Mouse (Mus musculus) myocyte (in vitro differentiated cells): Measurements from ENCODE around the gene Dcbld2. TPM values are rescaled to one million over a fixed set of nuclear protein-coding genes. Genes with fewer than 3 reads are reported as not detected.

Source experiments
- H3K27me3 ChIP-seq: one replicate; pipeline ENCODE4 v1.6.1; 2011; ENCODE audit not compliant: control insufficient read depth, insufficient read depth, insufficient read length
- H3K36me3 ChIP-seq: one replicate; pipeline ENCODE4 v1.6.1; 2011; ENCODE audit not compliant: control insufficient read depth, insufficient read depth
- H3K4me2 ChIP-seq: one replicate; pipeline ENCODE4 v1.6.1; 2011; ENCODE audit warnings: low read depth, control low read depth
- H3K4me3 ChIP-seq: one replicate; pipeline ENCODE4 v1.5.1; 2011; ENCODE audit warnings: mild to moderate bottlenecking, control low read depth, moderate library complexity
- H3K79me2 ChIP-seq: one replicate; pipeline ENCODE4 v1.6.1; 2011; ENCODE audit not compliant: control insufficient read depth, insufficient read depth
- H3ac ChIP-seq: one replicate; pipeline ENCODE4 v1.6.1; 2011; ENCODE audit not compliant: control insufficient read depth, insufficient read length
- CEBPB ChIP-seq: IDR thresholded peaks from 2 replicates; pipeline ENCODE4 v1.6.1; 2011; ENCODE audit warnings: mild to moderate bottlenecking, moderate library complexity; ENCODE audit not compliant: poor library complexity, insufficient read depth, severe bottlenecking
- E2F4 ChIP-seq: IDR thresholded peaks from one replicate; pipeline ENCODE4 v1.6.1; 2011; ENCODE audit warnings: mild to moderate bottlenecking, control low read depth, moderate library complexity; ENCODE audit not compliant: insufficient read depth
- MAX ChIP-seq: IDR thresholded peaks from one replicate; pipeline ENCODE4 v1.6.1; 2011; ENCODE audit warnings: low read depth, mild to moderate bottlenecking, control low read depth
- MYOD1 ChIP-seq, 3 experiments: IDR thresholded peaks; one replicate each; pipeline ENCODE4 v1.6.1; 2011; ENCODE audit warnings: control low read depth in 2 of 3, low read depth in 2 of 3, mild to moderate bottlenecking in 2 of 3, moderate library complexity in 1 of 3; ENCODE audit not compliant: insufficient read length in 2 of 3, control insufficient read depth in 1 of 3
- MYOG ChIP-seq, 3 experiments: IDR thresholded peaks; one replicate each; pipeline ENCODE4 v1.6.1; 2011; ENCODE audit warnings: control low read depth in 2 of 3, low read depth in 2 of 3, mild to moderate bottlenecking in 2 of 3; ENCODE audit not compliant: insufficient read length in 2 of 3, control insufficient read depth in 1 of 3, insufficient read depth in 1 of 3
- POLR2A ChIP-seq: IDR thresholded peaks from one replicate; pipeline ENCODE4 v1.6.1; 2011; ENCODE audit warnings: low read depth, mild to moderate bottlenecking, control low read depth, moderate library complexity; ENCODE audit not compliant: insufficient read length
- POLR2AphosphoS2 ChIP-seq: IDR thresholded peaks from one replicate; pipeline ENCODE4 v1.6.1; 2011; ENCODE audit warnings: low read depth, control low read depth; ENCODE audit not compliant: insufficient read length
- REST ChIP-seq: IDR thresholded peaks from one replicate; pipeline ENCODE4 v1.6.1; 2011; ENCODE audit warnings: mild to moderate bottlenecking, control low read depth, moderate library complexity; ENCODE audit not compliant: insufficient read depth, insufficient read length
- SRF ChIP-seq: IDR thresholded peaks from one replicate; pipeline ENCODE4 v1.6.1; 2011; ENCODE audit warnings: low read depth; ENCODE audit not compliant: control insufficient read depth, insufficient read length
- TCF12 ChIP-seq: IDR thresholded peaks from one replicate; pipeline ENCODE4 v1.6.1; 2011; ENCODE audit warnings: mild to moderate bottlenecking, control low read depth; ENCODE audit not compliant: poor library complexity, insufficient read depth, severe bottlenecking
- TCF3 ChIP-seq: IDR thresholded peaks from one replicate; pipeline ENCODE4 v1.6.1; 2011; ENCODE audit warnings: low read depth, control low read depth; ENCODE audit not compliant: insufficient read length
- USF1 ChIP-seq: IDR thresholded peaks from one replicate; pipeline ENCODE4 v1.6.1; 2011; ENCODE audit warnings: low read depth, mild to moderate bottlenecking, control low read depth, moderate library complexity
- polyA plus RNA-seq: library from polyadenylated mRNA; unstranded; fragments of >200 nt; fragmentation: generic; extraction: Trizol; gene quantifications from one replicate; pipeline ENCODE4 v1.2.1, GENCODE M21; 2012; ENCODE audit warnings: missing spikeins

The Dcbld2 gene
- polyA plus RNA-seq = 10.4 TPM

GRCm38 (mm10) chr16:58408062-58408486 lies at the start of gene Dcbld2:
Gene Dcbld2 (plus strand): TSS chr16:58408443.
- Histone ChIP-seq H3ac (peak within 1 kb of the TSS; percentile 95), H3K4me2 (peak within 1 kb of the TSS; percentile 86), H3K4me3 (peak within 1 kb of the TSS; percentile 46), H3K27me3 (no peaks in the 10 kb centered on the region), H3K79me2 (peaks cover 42% of the 10 kb centered on the region), H3K36me3 (no peaks in the 10 kb centered on the region)
- TF ChIP-seq TCF3 (no peak), CEBPB (no peak), SRF (peak; percentile 56), MYOG (IDR thresholded peaks at IDR 0.05; ENCODE audit: control insufficient read depth in 1 of 3, insufficient read depth in 1 of 3, insufficient read length in 2 of 3, low read depth in 2 of 3) (peak in 1 of 3 experiments; percentile 11)

- Histone ChIP-seq H3ac (no peak overlapping the region), H3K36me3 (no peaks in the 10 kb centered on the region), H3K4me3 (no peak overlapping the region), H3K27me3 (no peaks in the 10 kb centered on the region), H3K4me2 (peak overlapping the region; percentile 43), H3K79me2 (no peaks in the 10 kb centered on the region)
- TF ChIP-seq TCF12 (no peak), POLR2A (no peak), MYOG (IDR thresholded peaks at IDR 0.05; ENCODE audit: control insufficient read depth in 1 of 3, insufficient read depth in 1 of 3, insufficient read length in 2 of 3, low read depth in 2 of 3) (no peak), REST (no peak), TCF3 (no peak), CEBPB (no peak), MYOD1 (IDR thresholded peaks at IDR 0.05; ENCODE audit: control insufficient read depth in 1 of 3, insufficient read length in 2 of 3, low read depth in 2 of 3) (no peak), USF1 (no peak), POLR2AphosphoS2 (no peak), SRF (no peak), E2F4 (no peak), MAX (no peak)
These were observed 31.1 kb upstream of the Dcbld2 start for GRCm38 (mm10) chr16:58377170-58377569.

GRCm38 (mm10) chr16:58377756-58378503 lies 30.3 kb upstream of the Dcbld2 start:
- Histone ChIP-seq H3K79me2 (no peaks in the 10 kb centered on the region), H3K27me3 (no peaks in the 10 kb centered on the region), H3K4me3 (no peak overlapping the region), H3K4me2 (peak overlapping the region; percentile 43), H3ac (no peak overlapping the region), H3K36me3 (no peaks in the 10 kb centered on the region)
- TF ChIP-seq POLR2A (no peak), REST (no peak), USF1 (no peak), TCF12 (no peak), SRF (no peak), CEBPB (no peak), MYOG (IDR thresholded peaks at IDR 0.05; ENCODE audit: control insufficient read depth in 1 of 3, insufficient read depth in 1 of 3, insufficient read length in 2 of 3, low read depth in 2 of 3) (no peak), POLR2AphosphoS2 (no peak), E2F4 (no peak), MYOD1 (IDR thresholded peaks at IDR 0.05; ENCODE audit: control insufficient read depth in 1 of 3, insufficient read length in 2 of 3, low read depth in 2 of 3) (no peak), MAX (no peak), TCF3 (no peak)

DNA sequence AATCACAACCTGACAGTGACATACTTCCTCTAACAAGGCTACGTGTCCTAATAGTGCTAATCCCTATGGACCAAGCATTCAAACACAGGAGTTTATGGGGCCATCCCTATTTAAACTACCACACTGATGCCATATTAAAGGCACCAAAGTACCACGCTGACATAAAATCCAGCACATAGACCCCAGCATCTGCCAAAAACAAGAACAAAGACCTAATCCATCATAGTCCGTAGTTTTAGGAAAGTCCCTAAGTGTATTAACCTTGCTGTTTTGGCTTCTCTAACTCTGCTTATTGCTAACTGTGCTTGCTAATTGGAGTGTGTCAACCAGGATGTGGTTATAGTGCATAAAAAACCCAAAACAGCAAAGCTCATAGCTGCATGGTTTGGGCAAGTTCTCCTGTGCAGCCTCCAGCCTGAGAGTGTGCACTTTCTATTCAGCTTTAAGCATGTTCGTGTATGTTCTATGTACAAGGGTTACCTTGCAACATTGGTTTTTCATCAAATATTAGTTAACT lies 21.9 kb upstream of the Dcbld2 start:
- no peak overlapping the region for H3K4me2 ChIP-seq
- H3K4me3 ChIP-seq = no peak overlapping the region
- H3K79me2 ChIP-seq = no peaks in the 10 kb centered on the region
- H3K36me3 ChIP-seq = no peaks in the 10 kb centered on the region
- TF ChIP-seq TCF3 = no peak
- no peaks in the 10 kb centered on the region for H3K27me3 ChIP-seq
- H3ac ChIP-seq = no peak overlapping the region

DNA sequence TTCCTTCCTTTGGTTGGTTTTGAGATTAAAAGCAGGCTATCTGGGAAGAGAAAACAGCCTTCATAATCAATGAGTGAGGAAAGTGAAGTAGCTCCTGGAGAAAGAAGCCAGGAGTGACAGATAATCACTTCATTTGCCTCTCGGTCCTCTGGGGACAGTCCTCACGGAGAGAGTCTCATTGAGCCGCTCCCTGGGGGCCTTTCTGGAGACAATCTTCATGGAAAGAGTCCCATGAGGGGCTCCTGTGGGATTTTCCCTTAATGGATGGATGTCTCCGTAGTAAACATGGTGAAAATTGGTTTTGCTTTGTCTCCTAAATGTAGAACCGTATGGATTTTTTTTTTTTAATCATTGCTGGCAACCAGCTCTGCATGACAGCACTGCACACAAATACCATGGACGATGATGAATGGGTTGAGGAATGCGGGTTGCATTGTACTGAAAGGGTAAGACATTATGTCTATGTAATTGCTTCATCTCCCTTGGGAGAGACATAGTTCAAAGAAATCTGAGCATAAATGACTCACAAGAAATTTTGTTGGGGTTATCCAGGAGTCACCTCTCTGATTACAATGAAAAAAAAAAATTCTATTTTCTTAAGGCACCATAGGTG lies 19.0 kb upstream of the Dcbld2 start:
- H3K36me3 ChIP-seq = no peaks in the 10 kb centered on the region
- H3K27me3 ChIP-seq = no peaks in the 10 kb centered on the region
- H3K4me3 ChIP-seq = no peak overlapping the region
- no peak for TF ChIP-seq MYOG (IDR thresholded peaks at IDR 0.05; ENCODE audit: control insufficient read depth in 1 of 3, insufficient read depth in 1 of 3, insufficient read length in 2 of 3, low read depth in 2 of 3)
- peak; percentile 94 for TF ChIP-seq CEBPB
- no peak overlapping the region for H3ac ChIP-seq
- peak overlapping the region; percentile 82 for H3K4me2 ChIP-seq
- H3K79me2 ChIP-seq = no peaks in the 10 kb centered on the region
